Mouse (Mus musculus) cerebellum, postnatal 25 days (tissue): ENCODE measurements around the gene Crhr1.

Experiments used
- DNase-seq, 2 experiments: peaks; one replicate each; pipeline ENCODE4 v3.0.0; 2021; ENCODE audit warnings: mixed read lengths in 2 of 2

Gene Crhr1

GRCm38 (mm10) chr11:104144930-104145329 lies 12.3 kb downstream of the Crhr1 start:
- DNase-seq = no peak

GRCm38 (mm10) chr11:104148787-104149186 lies 16.1 kb downstream of the Crhr1 start:
- DNase-seq = peak; percentile 77 to 78

GRCm38 (mm10) chr11:104150911-104151310 lies 18.3 kb downstream of the Crhr1 start:
- DNase-seq = no peak

GRCm38 (mm10) chr11:104154332-104154731 lies 21.7 kb downstream of the Crhr1 start:
- peak in 1 of 2 experiments; percentile 43 for DNase-seq

GRCm38 (mm10) chr11:104154820-104155635 lies 22.4 kb downstream of the Crhr1 start:
- peak; percentile 95 to 96 for DNase-seq

- DNase-seq = no peak
Observed at GRCm38 (mm10) chr11:104155899-104156298, 23.2 kb downstream of the Crhr1 start.

- no peak for DNase-seq
Observed at GRCm38 (mm10) chr11:104156391-104156790, 23.7 kb downstream of the Crhr1 start.

GRCm38 (mm10) chr11:104157603-104158259 lies 25.1 kb downstream of the Crhr1 start:
- peak; percentile 91 to 94 for DNase-seq

GRCm38 (mm10) chr11:104158260-104158907 lies 25.7 kb downstream of the Crhr1 start:
- DNase-seq = no peak

GRCm38 (mm10) chr11:104159769-104160272 lies 27.2 kb downstream of the Crhr1 start:
- DNase-seq = no peak

- DNase-seq = no peak
Observed at GRCm38 (mm10) chr11:104161153-104161552, 28.5 kb downstream of the Crhr1 start.

GRCm38 (mm10) chr11:104164257-104164656 lies 31.6 kb downstream of the Crhr1 start:
- DNase-seq = no peak

- peak; percentile 89 to 90 for DNase-seq
Observed at GRCm38 (mm10) chr11:104171281-104171781, 38.7 kb downstream of the Crhr1 start.

- peak in 1 of 2 experiments; percentile 34 for DNase-seq
Observed at GRCm38 (mm10) chr11:104178893-104179292, 46.2 kb downstream of the Crhr1 start.

GRCm38 (mm10) chr11:104179804-104180203 lies 47.1 kb downstream of the Crhr1 start:
- peak in 1 of 2 experiments; percentile 44 for DNase-seq

GRCm38 (mm10) chr11:104182141-104182540 lies 49.5 kb downstream of the Crhr1 start:
- DNase-seq = peak; percentile 43 to 64

GRCm38 (mm10) chr11:104186135-104186836 lies 53.6 kb downstream of the Crhr1 start, which contains the start of gene Sppl2c:
TSS of gene Sppl2c (plus strand) at chr11:104186327.
- DNase-seq = peak in 1 of 2 experiments; percentile 28

- no peak for DNase-seq
Observed at GRCm38 (mm10) chr11:104186837-104187150, 54.1 kb downstream of the Crhr1 start.

- peak; percentile 64 to 65 for DNase-seq
Observed at GRCm38 (mm10) chr11:104187766-104188165, 55.1 kb downstream of the Crhr1 start.

- DNase-seq = peak; percentile 94 to 96
Observed at GRCm38 (mm10) chr11:104190008-104190407, 57.4 kb downstream of the Crhr1 start.

GRCm38 (mm10) chr11:104195382-104195781 lies 62.7 kb downstream of the Crhr1 start:
- no peak for DNase-seq

GRCm38 (mm10) chr11:104195791-104196190 lies 63.1 kb downstream of the Crhr1 start:
- peak; percentile 92 to 95 for DNase-seq
